Mouse (Mus musculus): Measurements from ENCODE around the gene Foxn1. TPM values are rescaled to one million over a fixed set of nuclear protein-coding genes. Genes with fewer than 3 reads are reported as not detected.

Gene Foxn1
- total and polyA plus RNA-seq, 2 experiments from 2014 or later = not detected

GRCm38 (mm10) chr11:78425572-78425971 lies 39.2 kb upstream of the Foxn1 start:
- no peak for TF ChIP-seq CTCF (IDR thresholded peaks at IDR 0.05; ENCODE audit: low read depth)

DNA sequence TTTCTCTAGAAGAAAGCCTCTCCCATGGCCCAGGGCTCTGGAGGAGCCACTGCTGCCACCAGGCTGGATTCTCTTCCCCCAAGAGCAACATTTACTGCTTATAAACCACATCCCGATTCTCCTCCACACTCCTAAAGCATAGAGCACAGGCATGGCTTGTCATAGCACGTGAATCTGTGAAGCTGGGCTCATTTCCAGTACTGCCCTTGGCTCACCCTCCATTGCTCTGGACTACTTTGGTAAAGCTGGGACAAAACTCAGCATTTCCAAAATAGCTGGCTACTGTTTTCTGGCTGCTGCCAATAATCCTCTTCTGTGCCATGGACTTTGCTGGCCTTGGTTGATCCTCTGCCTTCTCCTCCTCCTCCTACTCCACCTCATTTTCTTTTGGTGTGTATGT lies 38.0 kb upstream of the Foxn1 start:
- ATAC-seq (no peak), DNase-seq (ENCODE audit: low spot score) (peak; percentile 34)
- no peaks in the 10 kb centered on the region for H3K9me3 ChIP-seq (ENCODE audit: low read length)
- TF ChIP-seq CTCF (IDR thresholded peaks at IDR 0.05; ENCODE audit: low read depth) = no peak
- H3K27me3 ChIP-seq (ENCODE audit: insufficient read depth, low read length) = no peaks in the 10 kb centered on the region
- H3K4me1 ChIP-seq (ENCODE audit: insufficient read depth, low read length) = no peaks in the 10 kb centered on the region
- 48% methylated on average over 2 of the region's 2 CpGs for WGBS
- no peak overlapping the region for H3K27ac ChIP-seq
- no peak overlapping the region for H3K9ac ChIP-seq (replicated peaks; ENCODE audit: low read length)
- H3K36me3 ChIP-seq (ENCODE audit: insufficient read depth, low read length) = no peaks in the 10 kb centered on the region
- H3K4me3 ChIP-seq (ENCODE audit: low read length) = no peak overlapping the region
- no peak overlapping the region for H3K4me2 ChIP-seq (ENCODE audit: low read depth, low read length)

More at GRCm38 (mm10) chr11:78425572-78425971, 39.2 kb upstream of the Foxn1 start:
- no peaks in the 10 kb centered on the region for H3K4me1 ChIP-seq (ENCODE audit: insufficient read depth, low read length)
- H3K27me3 ChIP-seq (ENCODE audit: insufficient read depth, low read length) = no peaks in the 10 kb centered on the region
- no peak overlapping the region for H3K4me3 ChIP-seq (ENCODE audit: low read length)
- H3K27ac ChIP-seq = no peak overlapping the region
- DNase-seq (ENCODE audit: low spot score) (no peak), ATAC-seq (no peak)
- H3K9ac ChIP-seq (replicated peaks; ENCODE audit: low read length) = no peak overlapping the region
- no peaks in the 10 kb centered on the region for H3K9me3 ChIP-seq (ENCODE audit: low read length)
- H3K4me2 ChIP-seq (ENCODE audit: low read depth, low read length) = no peak overlapping the region
- H3K36me3 ChIP-seq (ENCODE audit: insufficient read depth, low read length) = no peaks in the 10 kb centered on the region
- WGBS = 97% methylated on average over 1 of the region's 1 CpGs

DNA sequence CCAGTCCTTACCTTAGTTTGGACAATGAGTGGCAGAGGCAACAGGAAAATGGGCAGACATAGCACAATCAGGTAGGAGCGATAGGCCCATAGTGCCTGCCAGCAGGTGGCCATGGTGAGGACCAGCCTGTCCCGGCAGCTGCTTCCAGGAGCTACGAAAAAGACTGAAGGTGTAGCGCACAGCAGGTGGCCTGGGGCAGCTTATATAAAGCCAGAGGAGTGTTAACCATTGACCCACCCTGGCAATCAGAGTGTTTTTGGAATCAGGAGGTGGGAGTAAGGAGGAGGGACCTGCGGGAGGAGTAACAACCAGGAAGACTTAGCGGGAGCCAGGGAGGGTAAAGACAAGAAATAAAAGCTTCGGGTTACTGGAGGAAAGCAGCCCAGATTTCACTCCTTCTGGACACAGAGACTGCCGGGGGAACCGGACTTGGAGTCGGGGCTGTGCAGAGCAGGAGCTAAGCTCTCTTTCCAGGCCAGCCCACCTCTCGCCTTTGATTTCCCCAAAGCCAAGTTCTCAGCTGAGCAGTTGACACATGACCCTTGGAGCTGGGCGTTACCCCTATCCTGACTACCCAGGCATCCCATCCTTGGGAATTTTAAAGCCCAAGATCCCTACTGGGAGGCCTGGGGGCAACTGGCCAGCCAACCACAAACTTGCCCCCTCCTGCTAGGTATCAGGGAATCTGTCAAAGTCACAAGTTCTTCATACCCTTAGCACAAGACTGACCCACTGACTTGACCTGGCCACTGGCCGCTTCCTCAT lies 35.9 kb upstream of the Foxn1 start, which contains the start of gene Slc13a2:
Slc13a2 (minus strand) TSS at position 163 of the 765 bp plus-strand sequence.
- Histone ChIP-seq H3K4me1 (ENCODE audit: insufficient read depth, low read length) (no peaks in the 10 kb centered on the region), H3K4me3 (ENCODE audit: low read length) (no peak within 1 kb of the TSS), H3K9me3 (ENCODE audit: low read length) (no peaks in the 10 kb centered on the region), H3K27me3 (ENCODE audit: insufficient read depth, low read length) (no peaks in the 10 kb centered on the region), H3K36me3 (ENCODE audit: insufficient read depth, low read length) (no peaks in the 10 kb centered on the region), H3K9ac (replicated peaks; ENCODE audit: low read length) (no peak within 1 kb of the TSS), H3K27ac (no peak within 1 kb of the TSS), H3K4me2 (ENCODE audit: low read depth, low read length) (no peak within 1 kb of the TSS)
- ATAC-seq (no peak), DNase-seq (ENCODE audit: low spot score) (no peak)
- no peak for TF ChIP-seq CTCF (IDR thresholded peaks at IDR 0.05; ENCODE audit: low read depth)
- WGBS = 31% methylated on average over 13 of the region's 13 CpGs

- H3K9ac ChIP-seq (replicated peaks; ENCODE audit: low read length) = no peak overlapping the region
- TF ChIP-seq CTCF (IDR thresholded peaks at IDR 0.05; ENCODE audit: low read depth) = no peak
- DNase-seq (ENCODE audit: low spot score) = no peak
- H3K27me3 ChIP-seq (ENCODE audit: insufficient read depth, low read length) = no peaks in the 10 kb centered on the region
- H3K27ac ChIP-seq = no peak overlapping the region
- no peak for ATAC-seq
- H3K36me3 ChIP-seq (ENCODE audit: insufficient read depth, low read length) = no peaks in the 10 kb centered on the region
- no peaks in the 10 kb centered on the region for H3K9me3 ChIP-seq (ENCODE audit: low read length)
- H3K4me1 ChIP-seq (ENCODE audit: insufficient read depth, low read length) = no peaks in the 10 kb centered on the region
- H3K4me3 ChIP-seq (ENCODE audit: low read length) = no peak overlapping the region
- 63% methylated on average over 13 of the region's 13 CpGs for WGBS
- H3K4me2 ChIP-seq (ENCODE audit: low read depth, low read length) = no peak overlapping the region
These were observed 35.0 kb upstream of the Foxn1 start for GRCm38 (mm10) chr11:78421201-78422009.

GRCm38 (mm10) chr11:78420263-78420889 lies 34.0 kb upstream of the Foxn1 start:
- no peaks in the 10 kb centered on the region for H3K9me3 ChIP-seq (ENCODE audit: low read length)
- H3K27ac ChIP-seq = no peak overlapping the region
- H3K36me3 ChIP-seq (ENCODE audit: insufficient read depth, low read length) = no peaks in the 10 kb centered on the region
- no peak overlapping the region for H3K4me2 ChIP-seq (ENCODE audit: low read depth, low read length)
- TF ChIP-seq CTCF (IDR thresholded peaks at IDR 0.05; ENCODE audit: low read depth) = no peak
- WGBS = 76% methylated on average over 12 of the region's 12 CpGs
- H3K27me3 ChIP-seq (ENCODE audit: insufficient read depth, low read length) = no peaks in the 10 kb centered on the region
- no peak overlapping the region for H3K4me3 ChIP-seq (ENCODE audit: low read length)
- H3K9ac ChIP-seq (replicated peaks; ENCODE audit: low read length) = no peak overlapping the region
- DNase-seq (ENCODE audit: low spot score) = no peak
- no peak for ATAC-seq
- H3K4me1 ChIP-seq (ENCODE audit: insufficient read depth, low read length) = no peaks in the 10 kb centered on the region

- H3K9ac ChIP-seq (replicated peaks; ENCODE audit: low read length) = no peak overlapping the region
- no peak for TF ChIP-seq CTCF (IDR thresholded peaks at IDR 0.05; ENCODE audit: low read depth)
- H3K4me2 ChIP-seq (ENCODE audit: low read depth, low read length) = no peak overlapping the region
- ATAC-seq = no peak
- no peak overlapping the region for H3K27ac ChIP-seq
- H3K4me3 ChIP-seq (ENCODE audit: low read length) = no peak overlapping the region
- DNase-seq (ENCODE audit: low spot score) = no peak
- H3K9me3 ChIP-seq (ENCODE audit: low read length) = no peaks in the 10 kb centered on the region
- H3K4me1 ChIP-seq (ENCODE audit: insufficient read depth, low read length) = no peaks in the 10 kb centered on the region
- WGBS = 72% methylated on average over 6 of the region's 6 CpGs
- H3K27me3 ChIP-seq (ENCODE audit: insufficient read depth, low read length) = no peaks in the 10 kb centered on the region
- no peaks in the 10 kb centered on the region for H3K36me3 ChIP-seq (ENCODE audit: insufficient read depth, low read length)
These were observed 30.5 kb upstream of the Foxn1 start for GRCm38 (mm10) chr11:78416854-78417253.
